Mouse (Mus musculus): ENCODE results near the gene Anapc7.
"Not testable (repeated sequence)": the region's sequence is repeated elsewhere in the genome, so short reads cannot be mapped to it uniquely, and the experiment has no call there.

The Anapc7 gene

GRCm38 (mm10) chr5:122451324-122451723, 29.8 kb downstream of the Anapc7 start:
- no peak for DNase-seq (ENCODE audit: low read depth)

- DNase-seq (ENCODE audit: low read depth): no peak
Observed at GRCm38 (mm10) chr5:122452194-122452593, 30.7 kb downstream of the Anapc7 start.

GRCm38 (mm10) chr5:122453188-122453587, 31.7 kb downstream of the Anapc7 start:
- DNase-seq (ENCODE audit: low read depth): no peak

GRCm38 (mm10) chr5:122454442-122454841, 32.9 kb downstream of the Anapc7 start:
- no peak for DNase-seq (ENCODE audit: low read depth)

GRCm38 (mm10) chr5:122454883-122455282, 33.4 kb downstream of the Anapc7 start:
- DNase-seq (ENCODE audit: low read depth): no peak

- DNase-seq (ENCODE audit: low read depth): no peak
Observed at GRCm38 (mm10) chr5:122455584-122455983, 34.1 kb downstream of the Anapc7 start.

GRCm38 (mm10) chr5:122457054-122457453, 35.6 kb downstream of the Anapc7 start:
- DNase-seq (ENCODE audit: low read depth): not testable (repeated sequence)

GRCm38 (mm10) chr5:122458066-122458465, 36.6 kb downstream of the Anapc7 start:
- DNase-seq (ENCODE audit: low read depth): no peak

- DNase-seq (ENCODE audit: low read depth): no peak
Observed at GRCm38 (mm10) chr5:122459335-122459734, 37.8 kb downstream of the Anapc7 start.

- DNase-seq (ENCODE audit: low read depth): no peak
Observed at GRCm38 (mm10) chr5:122460656-122461055, 39.2 kb downstream of the Anapc7 start.

GRCm38 (mm10) chr5:122461431-122461830, 39.9 kb downstream of the Anapc7 start:
- no peak for DNase-seq (ENCODE audit: low read depth)

- DNase-seq (ENCODE audit: low read depth): no peak
Observed at GRCm38 (mm10) chr5:122471658-122472057, 50.2 kb downstream of the Anapc7 start.

GRCm38 (mm10) chr5:122474643-122475363, 53.3 kb downstream of the Anapc7 start:
- no peak for DNase-seq (ENCODE audit: low read depth)

GRCm38 (mm10) chr5:122476078-122476477, 54.6 kb downstream of the Anapc7 start:
- no peak for DNase-seq (ENCODE audit: low read depth)

- DNase-seq (ENCODE audit: low read depth): no peak
Observed at GRCm38 (mm10) chr5:122477492-122477891, 56.0 kb downstream of the Anapc7 start.

GRCm38 (mm10) chr5:122479131-122479530, 57.6 kb downstream of the Anapc7 start:
- DNase-seq (ENCODE audit: low read depth): no peak

GRCm38 (mm10) chr5:122481844-122482243, 60.4 kb downstream of the Anapc7 start:
- DNase-seq (ENCODE audit: low read depth): no peak

GRCm38 (mm10) chr5:122482733-122483391, 61.4 kb downstream of the Anapc7 start:
- DNase-seq (ENCODE audit: low read depth): no peak

GRCm38 (mm10) chr5:122486243-122486642, 64.8 kb downstream of the Anapc7 start:
- DNase-seq (ENCODE audit: low read depth): not testable (repeated sequence)

- DNase-seq (ENCODE audit: low read depth): no peak
Observed at GRCm38 (mm10) chr5:122487825-122488224, 66.3 kb downstream of the Anapc7 start.

GRCm38 (mm10) chr5:122490148-122490547, 68.7 kb downstream of the Anapc7 start:
- no peak for DNase-seq (ENCODE audit: low read depth)

- no peak for DNase-seq (ENCODE audit: low read depth)
Observed at GRCm38 (mm10) chr5:122491385-122491784, 69.9 kb downstream of the Anapc7 start.

GRCm38 (mm10) chr5:122493035-122493434, 71.5 kb downstream of the Anapc7 start:
- DNase-seq (ENCODE audit: low read depth): no peak

GRCm38 (mm10) chr5:122494449-122494848, 73.0 kb downstream of the Anapc7 start:
- DNase-seq (ENCODE audit: low read depth): no peak
